Mouse (Mus musculus) bone marrow, adult 2 months (tissue): Measurements from ENCODE around the gene Mfap4. TPM values are rescaled to one million over a fixed set of nuclear protein-coding genes. Genes with fewer than 3 reads are reported as not detected.

Source experiments
- H3K27ac ChIP-seq: fragments of 200-500 bp; 2 replicates; pipeline ENCODE4 v1.5.1; 2012; ENCODE audit warnings: low read depth, mild to moderate bottlenecking, control low read depth, inconsistent platforms, low read length; ENCODE audit not compliant: control insufficient read depth, poor library complexity, insufficient read depth
- H3K4me1 ChIP-seq: fragments of 200-500 bp; 2 replicates; pipeline ENCODE4 v1.6.1; 2011; ENCODE audit warnings: low read length; ENCODE audit not compliant: control insufficient read depth, insufficient read depth
- H3K4me3 ChIP-seq: fragments of 200-500 bp; replicated peaks from 2 replicates; pipeline ENCODE3; 2011; ENCODE audit warnings: mild to moderate bottlenecking, low read depth, low read length, control low read depth; ENCODE audit not compliant: control insufficient read depth
- CTCF ChIP-seq: fragments of 200-500 bp; IDR thresholded peaks from 2 replicates; pipeline ENCODE4 v1.5.1; 2011; ENCODE audit warnings: low read length, control low read depth; ENCODE audit not compliant: control insufficient read depth, insufficient read depth
- POLR2A ChIP-seq: fragments of 200-500 bp; IDR thresholded peaks from 2 replicates; pipeline ENCODE4 v1.6.1; 2011; ENCODE audit warnings: low read depth, mild to moderate bottlenecking, control low read depth, low read length, borderline replicate concordance; ENCODE audit not compliant: control insufficient read depth
- WGBS: fragments of 180-500 bp; shearing (Covaris S2); methylation state at CpG from one replicate; pipeline ENCODE4 v1.1.7; 2018; 5-methylcytosine and 5-hydroxymethylcytosine counted together
- polyA plus RNA-seq: library from polyadenylated mRNA; stranded (reverse); fragments of >200 nt; gene quantifications from 2 replicates; pipeline ENCODE4 v1.2.4, GENCODE M21; 2011; ENCODE audit warnings: low replicate concordance; ENCODE audit not compliant: missing spikeins, insufficient read depth, insufficient read length

The Mfap4 gene
- polyA plus RNA-seq, 1 experiment, result 9.4 TPM

GRCm38 (mm10) chr11:61486458-61487219, 1.4 kb downstream of the Mfap4 start:
- H3K27ac ChIP-seq, result no peak overlapping the region
- H3K4me3 ChIP-seq, result no peak overlapping the region
- WGBS, result 91% methylated on average over 14 of the region's 14 CpGs
- TF ChIP-seq CTCF (no peak), POLR2A (no peak)
- H3K4me1 ChIP-seq, result no peaks in the 10 kb centered on the region

GRCm38 (mm10) chr11:61487401-61487800, 2.2 kb downstream of the Mfap4 start:
- H3K4me3 ChIP-seq, result no peak overlapping the region
- no peak for TF ChIP-seq POLR2A
- no peak for TF ChIP-seq CTCF
- WGBS, result 57% methylated on average over 2 of the region's 2 CpGs

GRCm38 (mm10) chr11:61487936-61488335, 2.7 kb downstream of the Mfap4 start:
- WGBS, result 86% methylated on average over 7 of the region's 7 CpGs

More at GRCm38 (mm10) chr11:61487401-61487800, 2.2 kb downstream of the Mfap4 start:
- Histone ChIP-seq H3K27ac (no peak overlapping the region), H3K4me1 (no peaks in the 10 kb centered on the region)

GRCm38 (mm10) chr11:61489085-61489484, 3.9 kb downstream of the Mfap4 start:
- Histone ChIP-seq H3K4me1 (no peaks in the 10 kb centered on the region), H3K27ac (no peak overlapping the region), H3K4me3 (no peak overlapping the region)
- TF ChIP-seq CTCF, result no peak
- no peak for TF ChIP-seq POLR2A
- 78% methylated on average over 2 of the region's 2 CpGs for WGBS

More at GRCm38 (mm10) chr11:61487936-61488335, 2.7 kb downstream of the Mfap4 start:
- Histone ChIP-seq H3K27ac (no peak overlapping the region), H3K4me1 (no peaks in the 10 kb centered on the region), H3K4me3 (no peak overlapping the region)
- TF ChIP-seq POLR2A, result no peak

GRCm38 (mm10) chr11:61489874-61490273, 4.6 kb downstream of the Mfap4 start:
- H3K4me1 ChIP-seq, result no peaks in the 10 kb centered on the region
- no peak overlapping the region for H3K27ac ChIP-seq
- no peak overlapping the region for H3K4me3 ChIP-seq
- TF ChIP-seq CTCF, result no peak
- no peak for TF ChIP-seq POLR2A
- WGBS, result 94% methylated on average over 6 of the region's 8 CpGs

- WGBS, result 90% methylated on average over 22 of the region's 22 CpGs
- TF ChIP-seq CTCF (no peak), POLR2A (no peak)
- Histone ChIP-seq H3K4me3 (no peak overlapping the region), H3K27ac (no peak overlapping the region), H3K4me1 (no peaks in the 10 kb centered on the region)
These were observed 5.8 kb downstream of the Mfap4 start for GRCm38 (mm10) chr11:61490944-61491520.

GRCm38 (mm10) chr11:61492749-61493401, 7.6 kb downstream of the Mfap4 start:
- H3K27ac ChIP-seq, result no peak overlapping the region
- TF ChIP-seq POLR2A (no peak), CTCF (no peak)
- peak overlapping the region; percentile 77 for H3K4me3 ChIP-seq
- 73% methylated on average over 12 of the region's 12 CpGs for WGBS
- H3K4me1 ChIP-seq, result no peaks in the 10 kb centered on the region; the same call in 1 of the 2 replicates

- Histone ChIP-seq H3K4me1 (no peaks in the 10 kb centered on the region; the same call in 1 of the 2 replicates), H3K4me3 (peak overlapping the region; percentile 77), H3K27ac (peak overlapping the region; percentile 41)
- TF ChIP-seq CTCF (no peak), POLR2A (no peak)
- WGBS, result 5% methylated on average over 50 of the region's 50 CpGs
These were observed 8.4 kb downstream of the Mfap4 start for GRCm38 (mm10) chr11:61493525-61494128.
